ENCODE assay signal across 12 mouse cellular contexts in the genomic region with DNA sequence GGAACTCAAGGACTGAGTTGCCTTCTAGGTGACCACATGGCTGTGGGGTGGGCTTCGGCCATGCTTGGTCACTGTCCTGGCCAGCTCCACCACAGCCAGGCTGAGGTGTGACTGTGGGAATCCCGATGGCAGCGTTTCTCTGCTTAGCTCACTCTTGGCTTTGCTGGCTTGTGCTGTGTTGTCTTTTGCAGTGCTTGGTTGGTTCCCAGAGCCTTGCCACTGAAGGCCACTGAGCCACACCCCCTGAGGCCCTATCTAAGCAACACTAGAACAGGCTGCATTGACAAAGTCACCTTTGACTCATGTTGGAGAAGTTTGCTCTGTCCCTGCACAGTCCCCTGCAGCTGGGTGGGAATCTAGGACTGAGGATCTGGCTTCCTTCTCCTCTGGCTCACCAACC. TPM values are rescaled to one million over a fixed set of nuclear protein-coding genes. Genes with fewer than 3 reads are reported as not detected.
A peak's percentile ranks its signal among the peaks of the same experiment; 100 is the strongest.
DNase-seq lines count a peak whose midpoint lies in the region; ATAC-seq and TF ChIP-seq lines count a peak whose summit lies in the region.
"Had no signal": no experiment of that assay in that cellular context is flagged by ENCODE, and none has a peak within 500 bp of the region (broad histone marks: within the 10 kb centered on the region; RNA-seq: fewer than 3 reads in every experiment).

No protein-coding gene starts in this region.

- intact Hi-C loops in heart, adult 2 months (cut with DNase I): loop anchor here (5.0 kb wide), 1 partner anchor 45 kb away; a partner anchor contains a TSS

- 0 out of 2 replicates have a peak, but pooled peaks have one; percentile 39 for TF ChIP-seq EP300 in heart, adult 2 months (IDR thresholded peaks at IDR 0.05; ENCODE audit: insufficient read depth, low read depth, low read length)
- no peak for TF ChIP-seq EP300 in lung, postnatal 0 days (IDR thresholded peaks at IDR 0.05)

- H3K79me2 ChIP-seq in heart, adult 2 months (replicated peaks; ENCODE audit: control insufficient read depth, insufficient read depth, low read length): no peaks in the 10 kb centered on the region

- H3K27ac ChIP-seq in heart, adult 2 months: peak overlapping the region; percentile 36
- H3K27ac ChIP-seq in heart, embryonic 10.5 days: no peak overlapping the region
- peak overlapping the region; percentile 54; the same call in 1 of the 2 replicates for H3K27ac ChIP-seq in ES-E14 (ENCODE audit: insufficient read depth, low read depth, low read length, poor library complexity, severe bottlenecking)
- no peak overlapping the region for H3K27ac ChIP-seq in lung, postnatal 0 days (ENCODE audit: low read length)
- H3K27ac ChIP-seq: limb, embryonic 13.5 days had no signal

- H3K27me3 ChIP-seq in heart, adult 2 months (ENCODE audit: control insufficient read depth, insufficient read depth, low read length): no peaks in the 10 kb centered on the region
- no peaks in the 10 kb centered on the region; the same call in 1 of the 2 replicates for H3K27me3 ChIP-seq in heart, embryonic 10.5 days (ENCODE audit: insufficient read depth, poor library complexity, severe bottlenecking)
- H3K27me3 ChIP-seq in lung, postnatal 0 days (replicated peaks; ENCODE audit: insufficient read depth, low read length): no peaks in the 10 kb centered on the region
- H3K27me3 ChIP-seq: limb, embryonic 13.5 days had no signal

- in situ Hi-C loops in ES-E14 (cut with MboI; ENCODE audit: low sequenced_read_pairs in 2 of 2, unreplicated experiment in 2 of 2): no loop called here

- no peak for TF ChIP-seq CTCF in heart, adult 2 months (IDR thresholded peaks at IDR 0.05)
- no peak for TF ChIP-seq CTCF in lung, postnatal 0 days (IDR thresholded peaks at IDR 0.05)

- DNase-seq in heart, adult 2 months: peak in 1 of 2 experiments; percentile 68
- no peak for DNase-seq in heart, embryonic 10.5 days (ENCODE audit: low spot score)
- peak; percentile 33 for DNase-seq in ES-E14 (ENCODE audit: low read depth, low spot score)
- peak; percentile 33 to 45 for DNase-seq in gastrocnemius, adult 8-10 months (ENCODE audit: low spot score in 2 of 2)
- DNase-seq in lung, postnatal 0 days (ENCODE audit: low spot score): no peak
- no peak for DNase-seq in urinary bladder, adult 2 months (ENCODE audit: low spot score)
- no peak for DNase-seq in cerebellum, postnatal 25 days
- DNase-seq: forebrain, postnatal 0 days had no signal

- peaks cover 2% of the 10 kb centered on the region; the same call in 1 of the 2 replicates for H3K4me1 ChIP-seq in heart, adult 2 months (ENCODE audit: control insufficient read depth, insufficient read depth, low read length)
- H3K4me1 ChIP-seq in heart, embryonic 10.5 days: peaks cover 27% of the 10 kb centered on the region
- H3K4me1 ChIP-seq in ES-E14 (ENCODE audit: control insufficient read depth in 2 of 2, insufficient read depth in 2 of 2, low read length in 2 of 2, poor library complexity in 1 of 2): peaks cover 6 to 21% of the 10 kb centered on the region in 2 experiments; a peak in 3 of 4 replicates
- H3K4me1 ChIP-seq in lung, postnatal 0 days (ENCODE audit: insufficient read depth, low read depth, low read length): no peaks in the 10 kb centered on the region
- H3K4me1 ChIP-seq: limb, embryonic 13.5 days had no signal

- no peak overlapping the region for H3K4me3 ChIP-seq in heart, adult 2 months
- no peak overlapping the region for H3K4me3 ChIP-seq in heart, embryonic 10.5 days
- H3K4me3 ChIP-seq in ES-E14 (ENCODE audit: insufficient read depth in 1 of 2, low read depth in 1 of 2, low read length in 2 of 2, poor library complexity in 1 of 2, severe bottlenecking in 1 of 2): no peak overlapping the region
- H3K4me3 ChIP-seq in lung, postnatal 0 days (ENCODE audit: low read depth, low read length): no peak overlapping the region
- H3K4me3 ChIP-seq: limb, embryonic 13.5 days; myocyte had no signal

- no peaks in the 10 kb centered on the region for H3K36me3 ChIP-seq in heart, adult 2 months (ENCODE audit: control insufficient read depth, insufficient read depth, low read length)
- no peaks in the 10 kb centered on the region for H3K36me3 ChIP-seq in heart, embryonic 10.5 days
- no peaks in the 10 kb centered on the region for H3K36me3 ChIP-seq in ES-E14 (ENCODE audit: control insufficient read depth, insufficient read depth, low read length, poor library complexity, severe bottlenecking)
- H3K36me3 ChIP-seq in lung, postnatal 0 days (ENCODE audit: insufficient read depth, low read length): no peaks in the 10 kb centered on the region
- H3K36me3 ChIP-seq: limb, embryonic 13.5 days had no signal

- no peaks in the 10 kb centered on the region for H3K9me3 ChIP-seq in heart, embryonic 10.5 days
- no peaks in the 10 kb centered on the region for H3K9me3 ChIP-seq in ES-E14 (ENCODE audit: control insufficient read depth, insufficient read depth, low read depth, low read length)
- H3K9me3 ChIP-seq in lung, postnatal 0 days (ENCODE audit: low read length): no peaks in the 10 kb centered on the region
- H3K9me3 ChIP-seq: limb, embryonic 13.5 days had no signal

- H3K4me2 ChIP-seq in lung, postnatal 0 days (replicated peaks; ENCODE audit: low read depth, low read length): no peak overlapping the region
- H3K4me2 ChIP-seq: limb, embryonic 13.5 days had no signal

- peak; percentile 38; the same call in 1 of the 2 replicates for ATAC-seq in lung, postnatal 0 days
- ATAC-seq in inflammation-experienced regulatory T-cells, adult 6 months: no peak
- ATAC-seq: forebrain, postnatal 0 days had no signal

- 28% methylated on average over 3 of the region's 3 CpGs for WGBS in heart, adult 2 months
- WGBS in heart, embryonic 10.5 days: 50% methylated on average over 3 of the region's 3 CpGs
- WGBS in lung, postnatal 0 days: 43% methylated on average over 3 of the region's 3 CpGs

- no peak for TF ChIP-seq POLR2A in heart, adult 2 months (IDR thresholded peaks at IDR 0.05; ENCODE audit: insufficient read depth, low read depth, low read length)

- H3K9ac ChIP-seq in heart, adult 2 months (ENCODE audit: low read depth, low read length): no peak overlapping the region
- H3K9ac ChIP-seq in ES-E14 (ENCODE audit: insufficient read depth, low read depth, low read length, poor library complexity, severe bottlenecking): no peak overlapping the region
- no peak overlapping the region for H3K9ac ChIP-seq in lung, postnatal 0 days (replicated peaks; ENCODE audit: low read depth)
- H3K9ac ChIP-seq: forebrain, postnatal 0 days; limb, embryonic 13.5 days had no signal

TF ChIP-seq in ES-E14, 5 proteins besides CTCF, POLR2A, EP300 and RAD21:
- TF ChIP-seq ZC3H11A (IDR thresholded peaks at IDR 0.05; ENCODE audit: borderline replicate concordance, low read depth, low read length): no peak
- TF ChIP-seq MAFK (IDR thresholded peaks at IDR 0.05; ENCODE audit: insufficient read depth, low read depth, low read length): no peak
- TF ChIP-seq ZNF384 (IDR thresholded peaks at IDR 0.05; ENCODE audit: low read depth, low read length): no peak
- TF ChIP-seq CHD2 (IDR thresholded peaks at IDR 0.05; ENCODE audit: low read depth, low read length): no peak
- no peak for TF ChIP-seq HCFC1 (IDR thresholded peaks at IDR 0.05; ENCODE audit: borderline replicate concordance, insufficient read depth, low read length)

RNA-seq across cellular contexts. Expression of a gene that starts 45.2 kb away (rescaled TPM):
- 10 to 100 TPM; 26.7 to 35.7 TPM for total RNA-seq in heart, adult 2 months (2021)
- polyA plus RNA-seq in heart, adult 2 months (2012; rRNA removed): 29.5 and 42.6 TPM in 2 replicates
- polyA plus RNA-seq in heart, embryonic 10.5 days (2016; fragmentation: Nextera tagmentation; extraction: Ambion mirVana): 1.4 and 1.7 TPM in 2 replicates
- total RNA-seq in ES-E14 (2012; rRNA removed): 4.0 and 5.9 TPM in 2 replicates
- 10 to 100 TPM; 59.6 to 63.8 (median 62.0) TPM for total RNA-seq in gastrocnemius, adult 8-10 months (2022)
- polyA plus RNA-seq in lung, postnatal 0 days (2015; fragmentation: Nextera tagmentation; extraction: Ambion mirVana): 0.33 and 0.61 TPM in 2 replicates
- 4.9 and 7.7 TPM in 2 replicates for polyA plus RNA-seq in urinary bladder, adult 2 months (2012; rRNA removed)
- polyA plus RNA-seq in inflammation-experienced regulatory T-cells, adult 6 months (2017; shearing (Covaris generic)): not detected
- total RNA-seq: megakaryocyte, adult 5-6 weeks had no signal

RNA-seq across cellular contexts. Expression of a gene that starts 45.3 kb away (rescaled TPM):
- 10 to 100 TPM; 71.1 to 79.3 TPM for total RNA-seq in heart, adult 2 months (2021)
- polyA plus RNA-seq in heart, adult 2 months (2012; rRNA removed): 56.5 and 56.7 TPM in 2 replicates
- 86.5 and 91.3 TPM in 2 replicates for polyA plus RNA-seq in heart, embryonic 10.5 days (2016; fragmentation: Nextera tagmentation; extraction: Ambion mirVana)
- total RNA-seq in ES-E14 (2012; rRNA removed): 26.9 and 30.3 TPM in 2 replicates
- 100 to 1,000 TPM; 117 to 122 (median 119) TPM for total RNA-seq in gastrocnemius, adult 8-10 months (2022)
- polyA plus RNA-seq in lung, postnatal 0 days (2015; fragmentation: Nextera tagmentation; extraction: Ambion mirVana): 97.1 and 106 TPM in 2 replicates
- 44.0 and 46.6 TPM in 2 replicates for polyA plus RNA-seq in urinary bladder, adult 2 months (2012; rRNA removed)
- polyA plus RNA-seq in inflammation-experienced regulatory T-cells, adult 6 months (2017; shearing (Covaris generic)): 100 to 1,000 TPM in 1 of 3 experiments, 10 to 100 TPM in 2; 46.2 to 121 (median 54.2) TPM

Comparison
In these comparisons a context has a peak if more than half of its experiments do, and no peak if none do; other contexts are left out.
1. H3K27ac ChIP-seq: peak in heart, adult 2 months (single experiment) and ES-E14 (single experiment); none in heart, embryonic 10.5 days (single experiment) and lung, postnatal 0 days (single experiment).
2. DNase-seq: peak in ES-E14 (single experiment) and gastrocnemius, adult 8-10 months (2 of 2); none in heart, embryonic 10.5 days (single experiment), lung, postnatal 0 days (single experiment), urinary bladder, adult 2 months (single experiment) and cerebellum, postnatal 25 days (0 of 2).